Mouse (Mus musculus): Measurements from ENCODE around the gene Mapk10. TPM values are rescaled to one million over a fixed set of nuclear protein-coding genes. Genes with fewer than 3 reads are reported as not detected.

Gene Mapk10
- polyA plus RNA-seq, 1 experiment from 2014 or later: 0.38 TPM

DNA sequence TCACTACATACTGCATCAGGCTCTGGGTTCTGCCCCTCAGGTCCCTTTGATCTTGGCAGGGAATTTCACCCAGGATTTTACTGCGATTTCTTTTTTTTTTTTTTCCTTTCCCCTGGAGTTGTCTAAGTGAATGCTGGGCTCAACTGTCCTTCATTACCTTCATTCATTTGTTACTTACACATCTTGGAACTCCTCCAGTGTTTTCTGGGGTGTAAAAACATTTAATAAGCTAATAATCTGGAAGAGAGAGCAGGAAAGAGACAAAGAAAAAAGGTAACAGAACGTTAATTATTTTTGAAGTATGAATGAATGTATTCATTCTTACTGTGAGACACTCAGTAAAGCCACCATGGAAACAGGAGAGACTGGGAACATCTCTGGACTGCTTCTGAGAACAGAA, 219.4 kb downstream of the Mapk10 start:
- H3K27ac ChIP-seq (ENCODE audit: low read depth, low read length): no peak overlapping the region
- no peaks in the 10 kb centered on the region for H3K27me3 ChIP-seq (ENCODE audit: control insufficient read depth, insufficient read depth, low read length)
- 72% methylated on average over 2 of the region's 2 CpGs for WGBS
- no peak for ATAC-seq (ENCODE audit: low FRiP score, low TSS enrichment)
- no peak overlapping the region for H3K9ac ChIP-seq (ENCODE audit: low read depth, low read length)
- H3K9me3 ChIP-seq (ENCODE audit: control insufficient read depth, low read length): no peaks in the 10 kb centered on the region
- H3K36me3 ChIP-seq (ENCODE audit: control insufficient read depth, insufficient read depth, low read length): no peaks in the 10 kb centered on the region
- H3K4me2 ChIP-seq (replicated peaks; ENCODE audit: low read depth, low read length): no peak overlapping the region
- no peaks in the 10 kb centered on the region for H3K4me1 ChIP-seq (ENCODE audit: control insufficient read depth, insufficient read depth, low read length)
- no peak overlapping the region for H3K4me3 ChIP-seq (ENCODE audit: low read length)

DNA sequence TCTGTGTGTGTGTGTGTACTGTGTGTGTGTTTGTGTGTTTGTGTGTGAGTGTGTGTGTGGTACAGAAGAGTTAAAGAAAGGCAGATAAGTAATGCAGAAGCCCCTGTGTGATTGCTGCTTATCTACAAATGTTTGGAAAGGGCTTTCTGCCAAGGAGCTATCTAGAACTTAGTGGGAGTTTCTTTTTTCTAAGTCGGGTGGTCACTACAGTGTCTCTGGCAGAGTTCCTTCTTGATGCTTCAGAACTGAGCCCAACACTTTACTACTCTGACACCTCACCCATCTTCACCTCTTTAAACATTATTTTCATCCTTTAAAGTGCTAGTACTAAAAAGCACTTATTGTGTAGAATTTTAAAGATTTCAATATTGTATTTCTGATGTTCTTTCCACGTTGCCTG, 232.8 kb downstream of the Mapk10 start:
- Histone ChIP-seq H3K9me3 (ENCODE audit: control insufficient read depth, low read length) (no peaks in the 10 kb centered on the region), H3K27ac (ENCODE audit: low read depth, low read length) (no peak overlapping the region), H3K4me1 (ENCODE audit: control insufficient read depth, insufficient read depth, low read length) (no peaks in the 10 kb centered on the region), H3K9ac (ENCODE audit: low read depth, low read length) (no peak overlapping the region), H3K36me3 (ENCODE audit: control insufficient read depth, insufficient read depth, low read length) (no peaks in the 10 kb centered on the region), H3K4me3 (ENCODE audit: low read length) (no peak overlapping the region), H3K27me3 (ENCODE audit: control insufficient read depth, insufficient read depth, low read length) (no peaks in the 10 kb centered on the region), H3K4me2 (replicated peaks; ENCODE audit: low read depth, low read length) (no peak overlapping the region)
- ATAC-seq (ENCODE audit: low FRiP score, low TSS enrichment): no peak
- 66% methylated on average over 2 of the region's 2 CpGs for WGBS

DNA sequence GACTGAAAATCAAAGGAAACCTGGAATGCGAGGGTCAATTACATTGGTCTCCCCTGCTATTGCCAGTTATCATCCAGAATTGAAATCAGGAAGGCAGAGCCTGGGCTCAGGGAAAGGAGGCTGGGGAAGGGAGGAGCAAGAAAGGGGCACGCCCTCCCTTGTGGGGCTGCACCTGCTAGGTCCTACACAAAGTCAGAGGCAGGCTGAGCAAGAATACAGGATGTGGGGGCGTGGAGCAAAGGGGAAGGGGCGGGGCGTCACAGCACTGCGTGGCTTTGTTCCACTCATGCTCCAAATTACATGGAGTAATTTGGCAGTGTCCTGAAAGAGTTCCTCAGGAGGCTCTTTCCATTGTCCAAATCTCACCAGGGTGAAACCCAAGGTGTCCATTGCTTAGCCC, 234.0 kb downstream of the Mapk10 start:
- Histone ChIP-seq H3K27ac (ENCODE audit: low read depth, low read length) (no peak overlapping the region), H3K27me3 (ENCODE audit: control insufficient read depth, insufficient read depth, low read length) (no peaks in the 10 kb centered on the region), H3K4me3 (ENCODE audit: low read length) (no peak overlapping the region), H3K9me3 (ENCODE audit: control insufficient read depth, low read length) (no peaks in the 10 kb centered on the region), H3K9ac (ENCODE audit: low read depth, low read length) (no peak overlapping the region), H3K4me2 (replicated peaks; ENCODE audit: low read depth, low read length) (no peak overlapping the region), H3K36me3 (ENCODE audit: control insufficient read depth, insufficient read depth, low read length) (no peaks in the 10 kb centered on the region), H3K4me1 (ENCODE audit: control insufficient read depth, insufficient read depth, low read length) (no peaks in the 10 kb centered on the region)
- ATAC-seq (ENCODE audit: low FRiP score, low TSS enrichment): no peak
- WGBS: 52% methylated on average over 6 of the region's 6 CpGs

DNA sequence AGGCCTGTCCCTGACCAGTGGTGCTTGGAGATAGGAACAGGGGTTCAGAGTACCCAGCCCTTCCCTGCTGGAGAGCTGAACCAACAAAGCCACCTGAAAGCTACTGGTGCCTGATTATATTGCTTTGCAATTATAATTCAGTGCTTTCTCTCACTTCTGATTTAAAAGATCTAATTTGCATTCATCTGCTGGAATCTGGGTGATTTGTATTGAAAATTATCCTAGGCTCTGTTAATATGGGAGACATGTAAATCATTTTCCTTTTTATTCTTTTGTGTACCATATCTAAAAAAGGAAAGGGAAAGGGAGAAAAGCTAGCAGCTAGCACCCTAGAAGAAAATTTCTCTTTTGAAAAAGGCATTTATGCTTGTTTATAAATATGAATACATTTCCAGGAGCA, 234.6 kb downstream of the Mapk10 start:
- no peak overlapping the region for H3K4me2 ChIP-seq (replicated peaks; ENCODE audit: low read depth, low read length)
- no peak overlapping the region for H3K9ac ChIP-seq (ENCODE audit: low read depth, low read length)
- H3K4me3 ChIP-seq (ENCODE audit: low read length): no peak overlapping the region
- H3K36me3 ChIP-seq (ENCODE audit: control insufficient read depth, insufficient read depth, low read length): no peaks in the 10 kb centered on the region
- H3K9me3 ChIP-seq (ENCODE audit: control insufficient read depth, low read length): no peaks in the 10 kb centered on the region
- no peak overlapping the region for H3K27ac ChIP-seq (ENCODE audit: low read depth, low read length)
- no peak for ATAC-seq (ENCODE audit: low FRiP score, low TSS enrichment)
- H3K27me3 ChIP-seq (ENCODE audit: control insufficient read depth, insufficient read depth, low read length): no peaks in the 10 kb centered on the region
- no peaks in the 10 kb centered on the region for H3K4me1 ChIP-seq (ENCODE audit: control insufficient read depth, insufficient read depth, low read length)

DNA sequence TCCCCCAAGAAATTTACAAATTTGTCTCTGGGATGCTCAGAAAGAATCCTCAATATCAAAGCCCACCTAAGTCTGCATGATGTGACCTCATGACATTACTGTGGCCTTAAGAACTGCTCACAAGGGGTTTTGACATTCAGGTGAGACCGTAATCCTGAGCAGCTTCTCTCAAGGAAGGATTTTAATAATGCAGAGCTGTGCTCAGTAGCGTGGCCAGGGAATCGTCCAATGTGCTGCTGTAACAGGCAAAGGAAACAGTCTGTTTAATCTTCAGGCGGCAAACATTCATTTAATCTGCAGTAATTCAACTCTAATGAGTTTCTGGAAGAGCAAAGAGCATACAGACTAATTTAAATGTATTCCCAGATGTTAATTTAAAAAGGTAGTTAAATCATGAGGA, 236.7 kb downstream of the Mapk10 start:
- Histone ChIP-seq H3K9ac (ENCODE audit: low read depth, low read length) (no peak overlapping the region), H3K9me3 (ENCODE audit: control insufficient read depth, low read length) (no peaks in the 10 kb centered on the region), H3K27me3 (ENCODE audit: control insufficient read depth, insufficient read depth, low read length) (no peaks in the 10 kb centered on the region), H3K4me2 (replicated peaks; ENCODE audit: low read depth, low read length) (no peak overlapping the region), H3K36me3 (ENCODE audit: control insufficient read depth, insufficient read depth, low read length) (no peaks in the 10 kb centered on the region), H3K4me1 (ENCODE audit: control insufficient read depth, insufficient read depth, low read length) (no peaks in the 10 kb centered on the region), H3K27ac (ENCODE audit: low read depth, low read length) (no peak overlapping the region), H3K4me3 (ENCODE audit: low read length) (no peak overlapping the region)
- ATAC-seq (ENCODE audit: low FRiP score, low TSS enrichment): no peak
- WGBS: 70% methylated on average over 4 of the region's 4 CpGs

DNA sequence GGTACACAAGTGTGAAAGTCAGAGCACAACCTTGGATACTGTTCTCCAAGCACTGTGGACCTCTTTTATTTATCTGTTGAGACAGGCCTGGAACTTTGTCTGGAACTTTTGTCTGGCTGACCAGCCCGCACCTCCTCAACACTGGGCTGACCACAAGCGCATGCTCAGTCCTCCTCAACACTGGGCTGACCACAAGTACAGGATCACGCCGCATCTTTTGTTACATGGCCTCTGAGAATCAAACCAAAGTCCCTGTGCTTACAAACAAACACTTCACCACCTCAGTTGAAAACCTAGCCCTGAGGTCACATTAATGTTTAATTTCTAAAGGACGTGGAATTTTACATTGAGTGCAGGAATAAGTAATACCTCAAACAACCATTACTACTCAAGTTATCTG, 246.7 kb downstream of the Mapk10 start:
- H3K9me3 ChIP-seq (ENCODE audit: control insufficient read depth, low read length): no peaks in the 10 kb centered on the region
- no peaks in the 10 kb centered on the region for H3K4me1 ChIP-seq (ENCODE audit: control insufficient read depth, insufficient read depth, low read length)
- no peaks in the 10 kb centered on the region for H3K36me3 ChIP-seq (ENCODE audit: control insufficient read depth, insufficient read depth, low read length)
- no peaks in the 10 kb centered on the region for H3K27me3 ChIP-seq (ENCODE audit: control insufficient read depth, insufficient read depth, low read length)
- no peak overlapping the region for H3K4me2 ChIP-seq (replicated peaks; ENCODE audit: low read depth, low read length)
- H3K4me3 ChIP-seq (ENCODE audit: low read length): no peak overlapping the region
- no peak overlapping the region for H3K9ac ChIP-seq (ENCODE audit: low read depth, low read length)
- WGBS: 88% methylated on average over 5 of the region's 5 CpGs
- ATAC-seq (ENCODE audit: low FRiP score, low TSS enrichment): no peak
- no peak overlapping the region for H3K27ac ChIP-seq (ENCODE audit: low read depth, low read length)

DNA sequence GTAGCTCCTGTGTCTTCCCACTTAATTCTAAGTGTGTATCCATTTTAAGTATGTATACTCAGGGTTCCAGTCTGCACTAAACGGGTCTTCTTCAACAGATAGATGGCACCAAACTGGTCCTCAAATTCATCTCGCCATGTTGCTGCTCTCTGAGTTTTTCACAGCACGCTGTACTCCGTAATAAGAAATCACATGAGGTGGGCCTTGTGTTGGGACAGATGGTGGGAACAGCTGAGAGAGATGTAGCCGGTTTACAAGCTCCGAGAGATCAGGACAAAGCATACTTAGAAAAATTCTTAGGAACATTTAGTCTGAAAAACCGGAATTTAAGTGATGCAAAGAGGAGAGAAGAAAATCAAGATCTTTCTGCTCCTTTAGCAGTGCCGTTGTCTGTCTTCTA, 257.7 kb downstream of the Mapk10 start:
- WGBS: 88% methylated on average over 8 of the region's 8 CpGs
- Histone ChIP-seq H3K4me3 (ENCODE audit: low read length) (no peak overlapping the region), H3K27ac (ENCODE audit: low read depth, low read length) (no peak overlapping the region)

DNA sequence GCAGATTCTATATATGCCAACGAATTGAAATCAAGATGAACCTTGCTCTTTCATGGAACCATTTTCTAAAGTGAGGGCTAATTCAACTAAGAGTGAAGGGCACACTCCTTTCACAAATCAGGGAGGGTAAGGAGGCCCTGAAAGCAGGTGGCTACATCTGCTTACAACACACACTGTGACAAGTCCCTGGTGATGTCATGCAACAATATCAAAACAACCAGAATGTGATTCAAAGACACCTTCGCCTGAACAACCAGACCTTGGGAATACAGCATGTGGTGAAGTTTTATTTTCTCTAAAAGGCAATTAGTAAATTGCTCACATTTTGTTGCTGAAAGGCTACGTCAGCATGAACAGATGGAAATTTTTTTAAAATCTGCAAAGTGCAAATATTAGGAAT, 258.2 kb downstream of the Mapk10 start:
- Histone ChIP-seq H3K36me3 (ENCODE audit: control insufficient read depth, insufficient read depth, low read length) (no peaks in the 10 kb centered on the region), H3K4me2 (replicated peaks; ENCODE audit: low read depth, low read length) (no peak overlapping the region), H3K9ac (ENCODE audit: low read depth, low read length) (no peak overlapping the region), H3K9me3 (ENCODE audit: control insufficient read depth, low read length) (no peaks in the 10 kb centered on the region), H3K4me1 (ENCODE audit: control insufficient read depth, insufficient read depth, low read length) (no peaks in the 10 kb centered on the region), H3K4me3 (ENCODE audit: low read length) (no peak overlapping the region), H3K27ac (ENCODE audit: low read depth, low read length) (no peak overlapping the region), H3K27me3 (ENCODE audit: control insufficient read depth, insufficient read depth, low read length) (no peaks in the 10 kb centered on the region)
- no peak for ATAC-seq (ENCODE audit: low FRiP score, low TSS enrichment)
- 84% methylated on average over 3 of the region's 3 CpGs for WGBS

More for the DNA sequence above, 257.7 kb downstream of the Mapk10 start:
- ATAC-seq (ENCODE audit: low FRiP score, low TSS enrichment): no peak
- Histone ChIP-seq H3K27me3 (ENCODE audit: control insufficient read depth, insufficient read depth, low read length) (no peaks in the 10 kb centered on the region), H3K4me2 (replicated peaks; ENCODE audit: low read depth, low read length) (no peak overlapping the region), H3K9me3 (ENCODE audit: control insufficient read depth, low read length) (no peaks in the 10 kb centered on the region), H3K4me1 (ENCODE audit: control insufficient read depth, insufficient read depth, low read length) (no peaks in the 10 kb centered on the region), H3K9ac (ENCODE audit: low read depth, low read length) (no peak overlapping the region), H3K36me3 (ENCODE audit: control insufficient read depth, insufficient read depth, low read length) (no peaks in the 10 kb centered on the region)

DNA sequence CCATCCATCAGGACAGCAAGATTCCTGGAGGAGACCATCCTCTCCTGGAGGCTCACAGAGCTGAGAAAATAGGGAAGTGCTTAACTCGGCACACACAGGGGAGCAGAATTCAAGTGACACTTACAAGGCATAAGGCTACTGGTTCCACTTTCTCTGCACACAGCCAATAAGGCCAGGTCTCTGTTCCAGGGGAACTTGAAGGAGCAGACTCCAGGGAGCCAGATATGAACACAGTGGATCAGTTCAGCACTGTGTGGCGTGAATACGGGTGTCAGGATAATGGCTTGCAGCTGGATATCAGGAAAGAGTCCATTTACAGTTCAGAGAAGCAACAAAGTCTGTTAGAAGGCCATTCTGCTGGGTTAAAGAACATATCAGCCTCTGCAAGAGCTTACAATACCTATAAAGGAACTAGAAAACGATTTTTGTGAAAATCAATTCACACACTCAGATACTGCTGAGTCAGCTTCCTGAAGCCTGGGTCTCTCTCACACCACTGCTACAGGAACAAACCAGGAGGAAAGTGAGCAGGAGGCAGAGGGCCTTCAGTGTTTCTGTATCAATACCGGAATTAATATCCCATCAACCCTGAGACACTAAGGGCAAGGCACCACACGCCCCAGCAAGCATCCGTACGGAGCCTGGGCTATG, 263.9 kb downstream of the Mapk10 start:
- H3K9me3 ChIP-seq (ENCODE audit: control insufficient read depth, low read length): no peaks in the 10 kb centered on the region
- no peak overlapping the region for H3K4me3 ChIP-seq (ENCODE audit: low read length)
- no peak overlapping the region for H3K9ac ChIP-seq (ENCODE audit: low read depth, low read length)
- WGBS: 65% methylated on average over 8 of the region's 8 CpGs
- H3K27ac ChIP-seq (ENCODE audit: low read depth, low read length): no peak overlapping the region
- no peak; the same call in 1 of the 2 replicates for ATAC-seq (ENCODE audit: low FRiP score, low TSS enrichment)
- H3K4me2 ChIP-seq (replicated peaks; ENCODE audit: low read depth, low read length): no peak overlapping the region
- no peaks in the 10 kb centered on the region for H3K36me3 ChIP-seq (ENCODE audit: control insufficient read depth, insufficient read depth, low read length)
- no peaks in the 10 kb centered on the region for H3K27me3 ChIP-seq (ENCODE audit: control insufficient read depth, insufficient read depth, low read length)
- H3K4me1 ChIP-seq (ENCODE audit: control insufficient read depth, insufficient read depth, low read length): no peaks in the 10 kb centered on the region

All from kidney, embryonic 14.5 days (tissue).